Mouse (Mus musculus) cortical plate, adult 2 months (tissue): ENCODE results near the gene Npl.
"Not testable (repeated sequence)": the region's sequence is repeated elsewhere in the genome, so short reads cannot be mapped to it uniquely, and the experiment has no call there.

Source experiments
- CTCF ChIP-seq: fragments of 200-500 bp; IDR thresholded peaks from 2 replicates; pipeline ENCODE4 v1.5.1; 2011; ENCODE audit warnings: mild to moderate bottlenecking, control low read depth, low read length; ENCODE audit not compliant: insufficient read depth; ENCODE audit errors: extremely low read depth
- POLR2A ChIP-seq: fragments of 200-500 bp; IDR thresholded peaks from 2 replicates; pipeline ENCODE4 v1.6.1; 2011; ENCODE audit warnings: mild to moderate bottlenecking, low read length, control low read depth; ENCODE audit not compliant: insufficient read depth; ENCODE audit errors: extremely low read depth

DNA sequence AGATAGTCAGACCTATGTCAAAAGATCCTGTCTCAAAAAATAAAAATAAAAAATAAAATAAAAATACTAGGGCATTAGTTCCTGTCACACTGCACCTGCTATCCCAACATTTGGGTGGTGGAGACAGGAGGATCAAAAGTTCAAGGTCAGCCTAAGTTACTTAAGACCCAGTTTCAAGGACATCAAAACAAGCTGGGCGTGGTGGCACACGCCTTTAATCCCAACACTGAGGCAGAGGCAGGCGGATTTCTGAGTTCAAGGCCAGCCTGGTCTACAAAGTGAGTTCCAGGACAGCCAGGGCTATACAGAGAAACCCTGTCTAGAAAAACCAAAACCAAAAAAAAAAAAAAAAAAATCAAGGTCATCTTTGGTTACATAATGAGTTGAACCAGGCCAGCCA lies 16.9 kb downstream of the Npl start:
- not testable (repeated sequence) for TF ChIP-seq POLR2A, CTCF
